Mouse (Mus musculus): ENCODE data around the gene Ngrn. TPM values are rescaled to one million over a fixed set of nuclear protein-coding genes. Genes with fewer than 3 reads are reported as not detected.

The Ngrn gene
- total RNA-seq, 2 experiments from 2014 or later, result 40.8 to 45.3 TPM

DNA sequence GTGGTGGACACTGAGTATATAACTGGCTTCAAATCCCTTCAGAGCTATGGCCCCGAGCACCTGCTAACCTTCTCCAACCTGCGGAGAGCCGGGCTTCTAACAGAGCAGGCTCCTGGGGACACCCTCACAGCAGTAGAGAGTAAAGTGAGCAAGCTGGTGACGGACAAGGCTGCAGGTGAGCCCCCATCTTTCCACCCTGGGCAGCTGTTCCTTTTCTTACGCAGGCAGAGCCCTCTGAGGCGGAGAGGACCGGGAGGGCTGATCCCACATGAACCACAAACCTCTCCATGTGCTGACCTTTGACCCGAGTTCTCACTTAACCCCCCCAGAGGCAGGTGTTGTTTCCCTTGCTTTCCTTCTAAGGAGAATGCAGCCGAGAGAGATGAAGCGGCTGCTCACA, 26.7 kb downstream of the Ngrn start:
- Histone ChIP-seq H3K4me3 (no peak overlapping the region), H3K27ac (no peak overlapping the region)
- intact Hi-C loops (cut with DNase I), result no loop called here
- no peak for DNase-seq (ENCODE audit: extremely low spot score in 1 of 2, low spot score in 2 of 2)
- no peak for TF ChIP-seq CTCF (IDR thresholded peaks at IDR 0.05)

DNA sequence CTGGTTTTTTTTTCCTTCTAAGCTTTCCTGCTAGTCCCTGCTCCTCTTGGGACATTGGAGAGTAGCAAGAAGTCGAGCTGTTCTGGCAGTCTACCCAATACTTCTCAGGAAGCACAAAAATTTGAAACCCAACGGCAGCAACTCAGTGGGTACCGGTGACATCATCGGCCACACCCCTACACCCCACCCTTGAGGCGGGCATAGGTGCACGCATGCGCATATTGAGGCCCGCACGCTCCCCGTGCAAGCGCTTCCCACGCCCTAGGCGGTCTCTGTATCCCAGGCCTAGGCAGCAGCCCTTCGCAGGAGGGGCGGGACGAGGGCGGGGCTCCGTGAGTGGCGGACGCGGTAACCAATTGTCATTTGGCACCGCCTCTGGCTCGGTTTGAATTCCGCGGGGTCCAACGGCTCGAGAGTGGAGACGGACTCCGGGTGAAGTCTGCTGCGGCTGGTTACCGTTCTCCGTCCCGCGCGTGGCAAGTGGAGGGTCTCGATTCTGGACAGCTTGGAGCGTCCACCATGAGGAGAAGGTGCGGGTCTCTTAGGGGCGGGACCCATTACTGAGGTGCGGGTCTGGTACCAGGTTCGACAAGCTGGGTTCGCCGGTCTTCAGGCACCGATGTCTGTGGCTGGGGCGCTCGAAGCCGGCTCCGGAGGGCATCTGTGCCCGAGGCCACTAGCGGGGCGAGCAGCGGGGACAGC, 33.2 kb downstream of the Ngrn start, which contains the start of gene Prc1:
Gene Prc1 (plus strand): TSS at position 389 of the 702 bp plus-strand sequence.
- intact Hi-C loops (cut with DNase I), result no loop called here
- H3K4me3 ChIP-seq, result peak within 1 kb of the TSS; percentile 65
- peak within 1 kb of the TSS; percentile 34; the same call in 1 of the 2 replicates for H3K27ac ChIP-seq
- no peak; the same call in 1 of the 2 replicates for TF ChIP-seq CTCF (IDR thresholded peaks at IDR 0.05)
- peak; percentile 98 to 99 for DNase-seq (ENCODE audit: extremely low spot score in 1 of 2, low spot score in 2 of 2)

GRCm38 (mm10) chr7:80294764-80295648, 34.0 kb downstream of the Ngrn start:
- TF ChIP-seq CTCF (IDR thresholded peaks at IDR 0.05), result no peak
- no peak for DNase-seq (ENCODE audit: extremely low spot score in 1 of 2, low spot score in 2 of 2)
- Histone ChIP-seq H3K4me3 (peak overlapping the region; percentile 65), H3K27ac (no peak overlapping the region)
- intact Hi-C loops (cut with DNase I), result no loop called here

- H3K27ac ChIP-seq, result no peak overlapping the region
- intact Hi-C loops (cut with DNase I), result no loop called here
- no peak for DNase-seq (ENCODE audit: extremely low spot score in 1 of 2, low spot score in 2 of 2)
- H3K4me3 ChIP-seq, result no peak overlapping the region
- no peak for TF ChIP-seq CTCF (IDR thresholded peaks at IDR 0.05)
Observed at GRCm38 (mm10) chr7:80296462-80296861, 35.4 kb downstream of the Ngrn start.

DNA sequence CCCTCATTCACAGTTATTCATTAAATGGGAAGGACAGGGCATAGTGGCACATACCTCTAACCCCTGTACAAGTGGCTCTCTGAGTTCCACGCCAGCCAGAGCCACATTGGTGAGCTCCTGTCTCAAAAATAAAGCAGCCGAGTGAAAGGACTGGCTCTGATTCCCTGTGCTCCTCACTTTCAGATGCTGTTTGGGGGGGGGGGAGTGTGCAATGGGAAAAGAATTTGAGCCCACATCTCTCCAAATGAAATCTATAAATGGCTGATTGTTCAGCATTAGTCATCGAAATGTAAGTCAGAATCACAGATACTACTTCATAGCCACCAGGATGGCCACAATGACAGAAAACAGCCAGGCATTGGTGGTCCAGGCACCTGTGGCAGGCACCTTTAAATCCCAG, 36.0 kb downstream of the Ngrn start:
- intact Hi-C loops (cut with DNase I), result no loop called here
- Histone ChIP-seq H3K4me3 (no peak overlapping the region), H3K27ac (no peak overlapping the region)
- no peak for TF ChIP-seq CTCF (IDR thresholded peaks at IDR 0.05)
- no peak for DNase-seq (ENCODE audit: extremely low spot score in 1 of 2, low spot score in 2 of 2)

- intact Hi-C loops (cut with DNase I), result no loop called here
Observed at GRCm38 (mm10) chr7:80298754-80299153, 37.7 kb downstream of the Ngrn start.

GRCm38 (mm10) chr7:80299568-80299967, 38.6 kb downstream of the Ngrn start:
- Histone ChIP-seq H3K4me3 (no peak overlapping the region), H3K27ac (no peak overlapping the region)
- intact Hi-C loops (cut with DNase I), result no loop called here
- DNase-seq (ENCODE audit: extremely low spot score in 1 of 2, low spot score in 2 of 2), result no peak
- TF ChIP-seq CTCF (IDR thresholded peaks at IDR 0.05), result no peak

More at GRCm38 (mm10) chr7:80298754-80299153, 37.7 kb downstream of the Ngrn start:
- Histone ChIP-seq H3K4me3 (no peak overlapping the region), H3K27ac (no peak overlapping the region)
- no peak for TF ChIP-seq CTCF (IDR thresholded peaks at IDR 0.05)
- no peak for DNase-seq (ENCODE audit: extremely low spot score in 1 of 2, low spot score in 2 of 2)

DNA sequence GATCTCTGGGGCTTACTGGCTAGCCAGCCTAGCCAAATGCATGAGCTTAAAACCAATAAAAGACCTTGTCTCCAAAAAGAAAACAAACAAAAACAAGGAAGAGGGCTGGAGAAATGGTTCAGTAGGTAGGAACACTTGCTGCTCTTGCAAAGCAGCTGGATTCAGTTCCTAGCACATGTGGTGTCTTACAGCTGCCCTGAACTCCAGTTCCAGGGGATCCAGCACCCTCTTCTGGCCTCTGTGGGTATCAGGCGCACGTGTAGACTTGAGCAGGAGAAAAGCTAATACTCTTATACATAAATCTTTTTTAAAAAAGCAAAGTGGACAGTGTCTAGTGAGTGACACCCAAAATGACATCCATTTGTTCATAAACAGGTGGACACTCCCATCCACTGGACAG, 40.5 kb downstream of the Ngrn start:
- Histone ChIP-seq H3K4me3 (no peak overlapping the region), H3K27ac (no peak overlapping the region)
- no peak for DNase-seq (ENCODE audit: extremely low spot score in 1 of 2, low spot score in 2 of 2)
- intact Hi-C loops (cut with DNase I), result no loop called here
- TF ChIP-seq CTCF (IDR thresholded peaks at IDR 0.05), result no peak

DNA sequence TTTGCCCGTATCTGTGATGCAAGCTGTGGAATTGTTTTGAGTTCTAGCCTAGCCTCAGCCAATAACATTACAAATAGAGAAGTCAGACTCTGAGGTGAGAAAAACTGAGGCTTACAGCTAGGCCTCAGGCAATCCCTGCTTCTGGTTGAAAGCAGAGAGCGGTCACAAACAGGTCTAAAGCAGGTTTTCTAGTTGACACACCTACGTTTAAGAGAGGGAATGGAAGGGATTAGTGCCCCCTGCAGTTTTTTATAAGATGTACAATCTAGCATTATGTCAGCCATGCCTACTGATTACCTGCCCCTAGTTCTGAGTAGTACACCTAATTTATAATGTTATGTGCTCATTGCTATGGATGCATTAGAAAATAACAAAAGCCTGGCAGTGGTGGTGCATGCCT, 46.8 kb downstream of the Ngrn start:
- no peak; the same call in 1 of the 2 replicates for TF ChIP-seq CTCF (IDR thresholded peaks at IDR 0.05)
- Histone ChIP-seq H3K27ac (no peak overlapping the region), H3K4me3 (no peak overlapping the region)
- no peak for DNase-seq (ENCODE audit: extremely low spot score in 1 of 2, low spot score in 2 of 2)
- intact Hi-C loops (cut with DNase I), result no loop called here

GRCm38 (mm10) chr7:80310771-80311170, 49.8 kb downstream of the Ngrn start:
- no peak for TF ChIP-seq CTCF (IDR thresholded peaks at IDR 0.05)
- H3K4me3 ChIP-seq, result no peak overlapping the region
- no peak overlapping the region for H3K27ac ChIP-seq
- intact Hi-C loops (cut with DNase I), result no loop called here
- DNase-seq (ENCODE audit: extremely low spot score in 1 of 2, low spot score in 2 of 2), result no peak

Other genes with a start within 250 kb of the Ngrn start
- 10 to 100 TPM; 18.9 to 21.7 TPM for gene Zfp710, start 236.4 kb upstream of the Ngrn start, total RNA-seq (2021)
- 10 to 100 TPM; 53.9 to 67.1 TPM for gene Idh2, start 145.8 kb upstream of the Ngrn start, total RNA-seq (2021)
- gene Sema4b, start 74.4 kb upstream of the Ngrn start, total RNA-seq (2021), result 10 to 100 TPM; 19.4 to 20.6 TPM
- 10 to 100 TPM; 21.7 to 22.4 TPM for gene Cib1, start 28.4 kb upstream of the Ngrn start, total RNA-seq (2021)
- gene Gdpgp1, start 28.4 kb upstream of the Ngrn start, total RNA-seq (2021), result 1 to 10 TPM; 6.1 to 7.5 TPM
- 1 to 10 TPM; 2.0 to 2.8 TPM for gene Ttll13, start 14.8 kb upstream of the Ngrn start, total RNA-seq (2021)
- gene Vps33b, start 8.4 kb downstream of the Ngrn start, total RNA-seq (2021), result 10 to 100 TPM; 21.5 to 23.2 TPM
- gene Prc1, start 33.2 kb downstream of the Ngrn start, total RNA-seq (2021), result under 1 TPM; 0.77 to 0.97 TPM
- gene Rccd1, start 63.2 kb downstream of the Ngrn start, total RNA-seq (2021), result 10 to 100 TPM; 14.9 to 15.2 TPM
- gene Unc45a, start 79.8 kb downstream of the Ngrn start, total RNA-seq (2021), result 10 to 100 TPM; 37.7 to 43.7 TPM
- gene Hddc3, start 81.9 kb downstream of the Ngrn start, total RNA-seq (2021), result 10 to 100 TPM; 46.4 to 56.4 TPM
- 100 to 1,000 TPM; 152 to 157 TPM for gene Man2a2, start 110.2 kb downstream of the Ngrn start, total RNA-seq (2021)
- 1 to 10 TPM; 5.3 to 6.8 TPM for gene Fes, start 126.7 kb downstream of the Ngrn start, total RNA-seq (2021)
- gene Furin, start 144.2 kb downstream of the Ngrn start, total RNA-seq (2021), result 10 to 100 TPM; 38.0 to 40.7 TPM